Mouse (Mus musculus): ENCODE results near the gene Dbh. TPM values are rescaled to one million over a fixed set of nuclear protein-coding genes. Genes with fewer than 3 reads are reported as not detected.

Dbh gene
- total and polyA plus RNA-seq, 3 experiments: not detected

DNA sequence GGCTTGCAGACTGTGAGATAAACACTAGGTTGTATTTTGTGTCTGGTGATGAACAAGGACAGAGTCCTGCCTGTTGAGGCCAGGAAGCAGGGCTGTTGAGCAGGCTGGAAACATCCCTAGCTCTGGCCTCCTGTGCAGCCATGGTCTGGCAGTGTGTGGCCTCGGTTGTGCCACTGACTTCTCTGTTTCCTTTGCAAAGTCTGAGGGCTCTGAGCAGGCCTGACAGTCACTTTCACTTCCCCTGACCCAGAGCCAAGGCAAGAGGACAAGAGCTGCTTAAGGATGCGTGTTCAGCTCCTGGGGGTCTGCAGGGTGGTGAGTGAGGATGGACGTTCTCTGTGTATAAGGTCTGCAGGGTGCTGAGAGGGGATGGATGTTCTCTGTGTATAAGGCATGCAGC is 36.0 kb upstream of the Dbh start:
- no peak for DNase-seq (ENCODE audit: low read depth, low spot score)
- Histone ChIP-seq H3K27me3 (ENCODE audit: control insufficient read depth in 1 of 2, insufficient read depth in 2 of 2, low read length in 2 of 2) (peaks cover 0 to 2% of the 10 kb centered on the region in 2 experiments; a peak in 3 of 4 replicates), H3K4me3 (ENCODE audit: control insufficient read depth in 1 of 2, insufficient read depth in 1 of 2, low read depth in 2 of 2, low read length in 2 of 2) (no peak overlapping the region), H3K79me2 (ENCODE audit: control insufficient read depth, insufficient read depth, low read length, poor library complexity) (no peaks in the 10 kb centered on the region), H3K9ac (ENCODE audit: control insufficient read depth, low read depth, low read length, poor library complexity, severe bottlenecking) (no peak overlapping the region), H3K4me1 (ENCODE audit: control insufficient read depth in 1 of 2, insufficient read depth in 2 of 2, low read length in 2 of 2) (no peaks in the 10 kb centered on the region), H3K36me3 (ENCODE audit: control insufficient read depth in 1 of 2, insufficient read depth in 2 of 2, low read length in 2 of 2) (no peaks in the 10 kb centered on the region), H3K27ac (ENCODE audit: control insufficient read depth, low read depth, low read length) (no peak overlapping the region), H3K9me3 (replicated peaks; ENCODE audit: insufficient read depth, low read length) (no peaks in the 10 kb centered on the region)
- TF ChIP-seq ZNF384 (IDR thresholded peaks at IDR 0.05; ENCODE audit: low read depth, low read length): no peak
- no peak for TF ChIP-seq TBP (IDR thresholded peaks at IDR 0.05; ENCODE audit: low read depth, low read length)
- TF ChIP-seq MYB (IDR thresholded peaks at IDR 0.05; ENCODE audit: low read depth, low read length): no peak
- no peak for TF ChIP-seq SIN3A (IDR thresholded peaks at IDR 0.05; ENCODE audit: low read length)
- no peak for TF ChIP-seq POLR2AphosphoS5 (IDR thresholded peaks at IDR 0.05; ENCODE audit: borderline replicate concordance, low read depth, low read length)
- no peak for TF ChIP-seq CTCF (IDR thresholded peaks at IDR 0.05 in 2 of 3, conservative IDR thresholded peaks at IDR 0.05 in 1 of 3; ENCODE audit: control insufficient read depth in 1 of 3, insufficient read depth in 1 of 3, low read depth in 2 of 3, low read length in 3 of 3, poor library complexity in 1 of 3, severe bottlenecking in 1 of 3)

DNA sequence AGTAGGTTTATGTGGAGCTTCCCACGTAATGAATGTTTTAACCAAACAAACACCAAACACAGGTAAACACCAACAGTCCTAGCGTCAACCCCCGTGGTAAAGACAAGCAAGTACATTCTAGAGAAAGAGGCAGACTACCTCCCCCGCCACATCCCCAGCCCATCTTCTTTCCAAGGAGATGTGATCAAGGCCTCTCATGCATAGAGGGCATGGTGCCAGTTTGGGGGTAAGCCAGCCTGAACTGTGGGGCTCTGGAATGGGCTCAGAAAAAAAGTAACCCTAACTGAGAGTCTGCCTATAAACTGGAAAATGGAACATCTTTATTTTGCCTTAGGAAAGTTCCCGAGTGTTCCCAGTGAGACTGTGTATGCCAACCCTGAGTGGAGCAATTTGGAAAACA is 29.1 kb upstream of the Dbh start:
- Histone ChIP-seq H3K79me2 (ENCODE audit: control insufficient read depth, insufficient read depth, low read length, poor library complexity) (no peaks in the 10 kb centered on the region), H3K9me3 (replicated peaks; ENCODE audit: insufficient read depth, low read length) (no peaks in the 10 kb centered on the region), H3K27ac (ENCODE audit: control insufficient read depth, low read depth, low read length) (no peak overlapping the region), H3K4me3 (ENCODE audit: control insufficient read depth in 1 of 2, insufficient read depth in 1 of 2, low read depth in 2 of 2, low read length in 2 of 2) (no peak overlapping the region), H3K4me1 (ENCODE audit: control insufficient read depth in 1 of 2, insufficient read depth in 2 of 2, low read length in 2 of 2) (no peaks in the 10 kb centered on the region), H3K27me3 (ENCODE audit: control insufficient read depth in 1 of 2, insufficient read depth in 2 of 2, low read length in 2 of 2) (peaks cover 0 to 14% of the 10 kb centered on the region in 2 experiments; a peak in 3 of 4 replicates), H3K9ac (ENCODE audit: control insufficient read depth, low read depth, low read length, poor library complexity, severe bottlenecking) (no peak overlapping the region), H3K36me3 (ENCODE audit: control insufficient read depth in 1 of 2, insufficient read depth in 2 of 2, low read length in 2 of 2) (no peaks in the 10 kb centered on the region)
- no peak for TF ChIP-seq CHD1 (IDR thresholded peaks at IDR 0.05; ENCODE audit: low read depth, low read length)
- no peak for DNase-seq (ENCODE audit: low read depth, low spot score)

DNA sequence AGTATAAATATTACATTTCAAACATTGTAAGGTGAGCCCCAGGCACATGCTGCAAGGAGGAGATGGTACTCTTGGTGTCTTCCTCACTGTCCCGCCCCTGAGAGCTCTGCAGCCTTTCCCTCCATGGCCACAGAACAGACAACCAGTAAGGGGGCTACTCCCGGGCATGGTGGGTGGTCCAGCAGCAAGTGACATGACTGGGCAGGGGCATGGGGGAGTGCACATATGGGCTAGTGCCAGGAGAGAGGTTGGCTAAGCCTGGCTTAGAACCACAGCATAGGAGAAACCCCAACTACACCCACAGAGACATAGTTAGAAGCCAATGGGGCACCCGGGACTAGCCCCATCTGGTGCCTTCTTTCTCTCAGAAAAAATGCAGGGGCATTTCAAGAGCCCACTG is 28.7 kb upstream of the Dbh start:
- Histone ChIP-seq H3K36me3 (ENCODE audit: control insufficient read depth in 1 of 2, insufficient read depth in 2 of 2, low read length in 2 of 2) (no peaks in the 10 kb centered on the region), H3K27me3 (ENCODE audit: control insufficient read depth in 1 of 2, insufficient read depth in 2 of 2, low read length in 2 of 2) (peaks cover 0 to 14% of the 10 kb centered on the region in 2 experiments; a peak in 3 of 4 replicates), H3K27ac (ENCODE audit: control insufficient read depth, low read depth, low read length) (no peak overlapping the region), H3K79me2 (ENCODE audit: control insufficient read depth, insufficient read depth, low read length, poor library complexity) (no peaks in the 10 kb centered on the region), H3K4me3 (ENCODE audit: control insufficient read depth in 1 of 2, insufficient read depth in 1 of 2, low read depth in 2 of 2, low read length in 2 of 2) (no peak overlapping the region), H3K4me1 (ENCODE audit: control insufficient read depth in 1 of 2, insufficient read depth in 2 of 2, low read length in 2 of 2) (no peaks in the 10 kb centered on the region), H3K9me3 (replicated peaks; ENCODE audit: insufficient read depth, low read length) (no peaks in the 10 kb centered on the region), H3K9ac (ENCODE audit: control insufficient read depth, low read depth, low read length, poor library complexity, severe bottlenecking) (no peak overlapping the region)
- TF ChIP-seq ZKSCAN1 (IDR thresholded peaks at IDR 0.05; ENCODE audit: low read depth, low read length) (no peak), BHLHE40 (IDR thresholded peaks at IDR 0.05; ENCODE audit: borderline replicate concordance, low read depth, low read length) (no peak), MAX (IDR thresholded peaks at IDR 0.05; ENCODE audit: low read length) (no peak), E2F4 (IDR thresholded peaks at IDR 0.05; ENCODE audit: borderline replicate concordance, low read depth, low read length) (no peak), POLR2A (IDR thresholded peaks at IDR 0.05; ENCODE audit: control insufficient read depth in 1 of 2, insufficient read depth in 1 of 2, low read depth in 1 of 2, low read length in 2 of 2, poor library complexity in 1 of 2) (no peak), MYB (IDR thresholded peaks at IDR 0.05; ENCODE audit: low read depth, low read length) (no peak), ZNF384 (IDR thresholded peaks at IDR 0.05; ENCODE audit: low read depth, low read length) (no peak)
- DNase-seq (ENCODE audit: low read depth, low spot score): no peak

Data from MEL (cell line).